Mouse (Mus musculus): ENCODE measurements around the gene Eefsec. TPM values are rescaled to one million over a fixed set of nuclear protein-coding genes. Genes with fewer than 3 reads are reported as not detected.

Eefsec gene
- total and polyA plus RNA-seq, 2 experiments from 2014 or later, result 11.3 to 12.9 TPM

DNA sequence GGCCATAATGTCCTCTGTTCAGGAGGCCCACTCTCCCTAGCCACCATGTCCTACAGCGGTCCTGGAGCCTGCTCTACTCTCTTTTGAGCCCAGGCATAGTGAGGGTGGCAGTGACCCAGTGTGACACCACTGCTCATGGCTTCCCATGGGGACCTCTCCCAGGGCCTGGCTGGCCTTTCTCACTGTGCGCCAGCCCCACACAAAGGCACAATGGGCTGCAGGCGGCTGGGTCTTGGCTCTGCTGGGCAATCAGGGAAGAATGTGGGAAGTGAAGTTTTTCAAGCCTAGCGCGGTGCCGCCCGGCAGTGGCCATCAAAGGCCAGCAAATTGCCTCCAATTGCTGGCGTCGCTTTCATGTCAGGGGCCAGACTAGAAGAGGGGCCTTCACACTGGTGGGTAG lies 184.2 kb downstream of the Eefsec start:
- no peaks in the 10 kb centered on the region; the same call in 1 of the 2 replicates for H3K36me3 ChIP-seq (replicated peaks; ENCODE audit: control insufficient read depth, insufficient read depth, low read length)
- no peaks in the 10 kb centered on the region for H3K9me3 ChIP-seq (replicated peaks; ENCODE audit: control insufficient read depth, low read length)
- H3K27ac ChIP-seq (ENCODE audit: low read depth), result no peak overlapping the region
- H3K27me3 ChIP-seq (ENCODE audit: control insufficient read depth, insufficient read depth, low read length), result no peaks in the 10 kb centered on the region
- no peak overlapping the region for H3K9ac ChIP-seq (replicated peaks; ENCODE audit: low read depth, low read length)
- TF ChIP-seq EP300 (IDR thresholded peaks at IDR 0.05; ENCODE audit: low read depth) (no peak), CTCF (IDR thresholded peaks at IDR 0.05; ENCODE audit: low read depth) (no peak)
- H3K4me3 ChIP-seq (ENCODE audit: low read depth, low read length), result no peak overlapping the region
- no peaks in the 10 kb centered on the region for H3K4me1 ChIP-seq (ENCODE audit: control insufficient read depth, insufficient read depth)
- DNase-seq (ENCODE audit: low spot score) (no peak), ATAC-seq (ENCODE audit: insufficient read depth, low read depth) (no peak)
- no peak overlapping the region for H3K4me2 ChIP-seq (ENCODE audit: low read depth, low read length)
- 84% methylated on average over 9 of the region's 9 CpGs for WGBS

DNA sequence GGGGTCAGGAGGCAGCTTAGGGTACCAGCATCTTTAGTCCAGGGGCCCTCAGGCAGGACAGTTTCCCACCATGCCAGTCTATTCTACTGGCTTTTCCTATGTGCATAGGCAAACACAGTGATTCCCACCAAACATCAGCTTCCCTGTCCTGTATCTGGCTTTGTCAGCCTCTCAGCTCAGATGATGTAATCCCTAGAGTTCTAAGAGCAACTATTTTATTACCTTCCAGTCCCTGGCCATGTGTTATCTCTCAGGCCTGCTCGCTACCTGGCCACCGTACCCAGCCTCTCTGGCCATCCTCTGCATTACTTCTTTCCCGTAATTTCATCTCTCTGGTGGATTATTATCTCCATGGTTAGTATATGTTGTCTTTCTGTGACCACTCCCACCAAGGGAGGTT lies 185.7 kb downstream of the Eefsec start:
- no peak for DNase-seq (ENCODE audit: low spot score)
- H3K9ac ChIP-seq (replicated peaks; ENCODE audit: low read depth, low read length), result no peak overlapping the region
- no peak overlapping the region for H3K4me3 ChIP-seq (ENCODE audit: low read depth, low read length)
- H3K9me3 ChIP-seq (replicated peaks; ENCODE audit: control insufficient read depth, low read length), result no peaks in the 10 kb centered on the region
- H3K4me2 ChIP-seq (ENCODE audit: low read depth, low read length), result no peak overlapping the region
- no peak for ATAC-seq (ENCODE audit: insufficient read depth, low read depth)
- TF ChIP-seq CTCF (IDR thresholded peaks at IDR 0.05; ENCODE audit: low read depth) (no peak), EP300 (IDR thresholded peaks at IDR 0.05; ENCODE audit: low read depth) (no peak)
- no peaks in the 10 kb centered on the region; the same call in 1 of the 2 replicates for H3K36me3 ChIP-seq (replicated peaks; ENCODE audit: control insufficient read depth, insufficient read depth, low read length)
- 88% methylated on average over 3 of the region's 3 CpGs for WGBS
- no peaks in the 10 kb centered on the region for H3K27me3 ChIP-seq (ENCODE audit: control insufficient read depth, insufficient read depth, low read length)
- no peak overlapping the region for H3K27ac ChIP-seq (ENCODE audit: low read depth)
- 0 out of 2 replicates have a peak, but pooled peaks cover 8% of the 10 kb centered on the region for H3K4me1 ChIP-seq (ENCODE audit: control insufficient read depth, insufficient read depth)

DNA sequence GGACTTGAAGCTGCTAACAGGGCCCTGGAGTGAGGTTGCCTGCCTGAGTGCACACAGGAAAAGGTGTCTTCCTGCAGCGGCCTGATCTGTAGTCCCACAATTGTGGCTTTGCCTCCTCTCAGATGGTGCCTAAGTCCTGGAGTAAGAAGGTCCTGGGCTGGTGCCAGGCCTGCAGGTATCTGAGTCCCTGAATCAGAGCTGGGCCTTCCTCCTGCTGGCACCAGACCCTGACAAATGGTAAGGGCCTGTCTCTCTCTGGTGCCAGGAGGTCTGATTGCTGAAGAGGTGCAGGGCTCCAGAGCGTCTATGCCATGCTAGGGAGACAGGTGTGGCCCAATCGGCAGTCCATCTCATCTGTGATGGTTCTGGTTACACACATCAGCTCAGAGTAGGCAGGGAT lies 186.7 kb downstream of the Eefsec start:
- Histone ChIP-seq H3K9ac (replicated peaks; ENCODE audit: low read depth, low read length) (no peak overlapping the region), H3K4me3 (ENCODE audit: low read depth, low read length) (no peak overlapping the region), H3K36me3 (replicated peaks; ENCODE audit: control insufficient read depth, insufficient read depth, low read length) (no peaks in the 10 kb centered on the region; the same call in 1 of the 2 replicates), H3K27me3 (ENCODE audit: control insufficient read depth, insufficient read depth, low read length) (no peaks in the 10 kb centered on the region), H3K9me3 (replicated peaks; ENCODE audit: control insufficient read depth, low read length) (no peaks in the 10 kb centered on the region), H3K4me1 (ENCODE audit: control insufficient read depth, insufficient read depth) (0 out of 2 replicates have a peak, but pooled peaks cover 11% of the 10 kb centered on the region), H3K27ac (ENCODE audit: low read depth) (no peak overlapping the region), H3K4me2 (ENCODE audit: low read depth, low read length) (no peak overlapping the region)
- ATAC-seq (ENCODE audit: insufficient read depth, low read depth) (no peak), DNase-seq (ENCODE audit: low spot score) (no peak)
- WGBS, result 86% methylated on average over 3 of the region's 3 CpGs
- TF ChIP-seq CTCF (IDR thresholded peaks at IDR 0.05; ENCODE audit: low read depth), result no peak
- no peak for TF ChIP-seq EP300 (IDR thresholded peaks at IDR 0.05; ENCODE audit: low read depth)

DNA sequence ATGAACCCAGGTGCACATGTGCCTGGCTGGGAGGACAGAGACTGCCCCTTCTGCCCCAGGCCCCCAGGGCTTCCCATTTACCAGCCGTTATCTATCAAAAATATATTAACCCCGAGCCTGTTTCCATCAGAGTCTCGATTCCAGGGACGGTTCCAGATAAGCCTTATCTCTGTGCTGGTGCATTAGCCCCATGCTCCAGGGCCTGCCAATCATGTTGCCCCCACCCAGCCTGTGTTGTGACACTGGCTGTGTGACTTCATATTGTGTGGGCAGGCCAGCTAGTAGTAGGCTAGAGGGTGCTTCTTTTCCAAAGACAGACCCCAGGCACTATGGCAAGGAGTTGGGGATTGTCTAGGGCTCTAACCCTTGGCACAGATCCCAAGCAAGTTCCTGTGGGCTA lies 190.9 kb downstream of the Eefsec start:
- Histone ChIP-seq H3K36me3 (replicated peaks; ENCODE audit: control insufficient read depth, insufficient read depth, low read length) (no peaks in the 10 kb centered on the region; the same call in 1 of the 2 replicates), H3K4me2 (ENCODE audit: low read depth, low read length) (no peak overlapping the region), H3K4me3 (ENCODE audit: low read depth, low read length) (no peak overlapping the region), H3K9me3 (replicated peaks; ENCODE audit: control insufficient read depth, low read length) (no peaks in the 10 kb centered on the region), H3K9ac (replicated peaks; ENCODE audit: low read depth, low read length) (no peak overlapping the region), H3K27ac (ENCODE audit: low read depth) (no peak overlapping the region), H3K4me1 (ENCODE audit: control insufficient read depth, insufficient read depth) (0 out of 2 replicates have a peak, but pooled peaks cover 11% of the 10 kb centered on the region), H3K27me3 (ENCODE audit: control insufficient read depth, insufficient read depth, low read length) (no peaks in the 10 kb centered on the region)
- 12% methylated on average over 4 of the region's 4 CpGs for WGBS
- no peak for DNase-seq (ENCODE audit: low spot score)
- TF ChIP-seq CTCF (IDR thresholded peaks at IDR 0.05; ENCODE audit: low read depth) (no peak), EP300 (IDR thresholded peaks at IDR 0.05; ENCODE audit: low read depth) (no peak)
- no peak for ATAC-seq (ENCODE audit: insufficient read depth, low read depth)

DNA sequence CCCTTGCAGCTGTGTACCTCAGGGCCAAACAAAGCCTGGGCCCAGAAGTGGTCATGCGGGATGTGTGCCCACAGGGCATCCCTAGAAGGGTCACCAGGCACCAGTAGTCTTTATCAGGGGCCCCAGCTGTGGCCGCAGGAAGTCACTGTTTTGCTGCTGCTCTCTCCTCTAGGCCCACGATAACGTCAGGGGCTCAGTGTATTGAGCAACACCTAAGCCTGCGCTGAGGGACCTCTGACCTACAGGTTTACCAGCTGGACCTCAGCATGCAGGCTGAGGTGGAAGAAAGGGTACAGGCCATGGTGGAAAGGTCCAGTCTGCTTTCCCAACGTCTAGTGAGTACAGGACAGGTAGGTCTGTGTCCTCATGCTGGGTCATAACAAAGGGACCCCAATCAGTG lies 192.3 kb downstream of the Eefsec start:
- DNase-seq (ENCODE audit: low spot score) (no peak), ATAC-seq (ENCODE audit: insufficient read depth, low read depth) (no peak)
- no peak overlapping the region for H3K27ac ChIP-seq (ENCODE audit: low read depth)
- H3K4me1 ChIP-seq (ENCODE audit: control insufficient read depth, insufficient read depth), result peaks cover 11% of the 10 kb centered on the region; the same call in 1 of the 2 replicates
- H3K9ac ChIP-seq (replicated peaks; ENCODE audit: low read depth, low read length), result no peak overlapping the region
- no peak overlapping the region for H3K4me3 ChIP-seq (ENCODE audit: low read depth, low read length)
- 54% methylated on average over 6 of the region's 6 CpGs for WGBS
- H3K27me3 ChIP-seq (ENCODE audit: control insufficient read depth, insufficient read depth, low read length), result no peaks in the 10 kb centered on the region
- TF ChIP-seq CTCF (IDR thresholded peaks at IDR 0.05; ENCODE audit: low read depth), result no peak
- TF ChIP-seq EP300 (IDR thresholded peaks at IDR 0.05; ENCODE audit: low read depth), result no peak
- H3K9me3 ChIP-seq (replicated peaks; ENCODE audit: control insufficient read depth, low read length), result no peaks in the 10 kb centered on the region
- no peak overlapping the region for H3K4me2 ChIP-seq (ENCODE audit: low read depth, low read length)
- no peaks in the 10 kb centered on the region; the same call in 1 of the 2 replicates for H3K36me3 ChIP-seq (replicated peaks; ENCODE audit: control insufficient read depth, insufficient read depth, low read length)
